Mouse (Mus musculus) midbrain, postnatal 0 days (tissue): ENCODE measurements around the gene Rgr. TPM values are rescaled to one million over a fixed set of nuclear protein-coding genes. Genes with fewer than 3 reads are reported as not detected.

Experiments used
- ATAC-seq: fragments of 200-750 bp; cut with Nextera tagmentation; 2 replicates; pipeline ENCODE4 v1.8.0; 2017; ENCODE audit warnings: moderate number of reproducible peaks, mild to moderate bottlenecking, moderate TSS enrichment, moderate library complexity; ENCODE audit not compliant: low FRiP score
- DNase-seq: peaks from one replicate; pipeline ENCODE4 v3.0.0-alpha.2; 2015; ENCODE audit warnings: low spot score
- H3K27ac ChIP-seq: fragments of 300-500 bp; sonication (generic); 2 replicates; pipeline ENCODE4 v1.5.1; 2014; ENCODE audit warnings: low read depth, mild to moderate bottlenecking, low read length, mixed read lengths
- H3K27me3 ChIP-seq: fragments of 300-500 bp; sonication (generic); 2 replicates; pipeline ENCODE4 v1.6.1; 2014; ENCODE audit warnings: low read length, control low read depth, mixed read lengths; ENCODE audit not compliant: insufficient read depth
- H3K36me3 ChIP-seq: fragments of 300-500 bp; sonication (generic); 2 replicates; pipeline ENCODE4 v1.6.1; 2014; ENCODE audit warnings: low read length, control low read depth, mixed read lengths; ENCODE audit not compliant: insufficient read depth
- H3K4me1 ChIP-seq: fragments of 300-500 bp; sonication (generic); 2 replicates; pipeline ENCODE4 v1.6.1; 2014; ENCODE audit warnings: mild to moderate bottlenecking, control low read depth, antibody characterized with exemption, low read length, mixed read lengths; ENCODE audit not compliant: insufficient read depth
- H3K4me2 ChIP-seq: fragments of 300-500 bp; sonication (generic); 2 replicates; pipeline ENCODE4 v1.6.1; 2014; ENCODE audit warnings: low read depth, mild to moderate bottlenecking, low read length, mixed read lengths; ENCODE audit not compliant: poor library complexity, severe bottlenecking
- H3K4me3 ChIP-seq: fragments of 300-500 bp; sonication (generic); 2 replicates; pipeline ENCODE4 v1.5.1; 2014; ENCODE audit warnings: low read depth, mild to moderate bottlenecking, low read length, moderate library complexity
- H3K9ac ChIP-seq: fragments of 300-500 bp; sonication (generic); replicated peaks from 2 replicates; pipeline ENCODE4 v1.6.1; 2014; ENCODE audit warnings: mild to moderate bottlenecking, low read length, moderate library complexity, mixed read lengths; ENCODE audit not compliant: poor library complexity, severe bottlenecking
- H3K9me3 ChIP-seq: fragments of 300-500 bp; sonication (generic); 2 replicates; pipeline ENCODE4 v1.6.1; 2016; ENCODE audit warnings: low read length, control low read depth
- CTCF ChIP-seq: IDR thresholded peaks from 2 replicates; pipeline ENCODE4 v1.5.1; 2016; ENCODE audit warnings: antibody characterized with exemption, mild to moderate bottlenecking
- WGBS: fragments of 180-500 bp; shearing (Covaris S2); extraction: QIAGEN DNeasy Blood & Tissue Kit; methylation state at CpG from one replicate; pipeline ENCODE4 v1.1.7; 2014; 5-methylcytosine and 5-hydroxymethylcytosine counted together
- polyA plus RNA-seq: library from polyadenylated mRNA; unstranded; fragments of >200 nt; fragmentation: Nextera tagmentation; extraction: Ambion mirVana; gene quantifications from 2 replicates; pipeline ENCODE4 v1.2.1, GENCODE M21; 2015
- total RNA-seq: library from RNA; depleted of rRNA; stranded (reverse); fragments of >200 nt; gene quantifications from 2 replicates; pipeline ENCODE4 v1.2.3, GENCODE M21; 2014

The Rgr gene
- total and polyA plus RNA-seq, 2 experiments from 2014 or later = not detected

GRCm38 (mm10) chr14:37068516-37068915 is 19.8 kb upstream of the Rgr start:
- Histone ChIP-seq H3K9me3 (no peaks in the 10 kb centered on the region), H3K4me3 (no peak overlapping the region), H3K4me1 (no peaks in the 10 kb centered on the region), H3K4me2 (no peak overlapping the region), H3K27me3 (no peaks in the 10 kb centered on the region), H3K9ac (no peak overlapping the region), H3K27ac (no peak overlapping the region), H3K36me3 (no peaks in the 10 kb centered on the region)
- no peak for ATAC-seq
- no peak for DNase-seq
- TF ChIP-seq CTCF = no peak
- WGBS = 22% methylated on average over 9 of the region's 9 CpGs

- Histone ChIP-seq H3K27ac (no peak within 1 kb of the TSS), H3K4me2 (no peak within 1 kb of the TSS), H3K9me3 (no peaks in the 10 kb centered on the region), H3K36me3 (no peaks in the 10 kb centered on the region), H3K9ac (no peak within 1 kb of the TSS), H3K27me3 (no peaks in the 10 kb centered on the region), H3K4me1 (no peaks in the 10 kb centered on the region), H3K4me3 (no peak within 1 kb of the TSS)
- ATAC-seq (no peak), DNase-seq (no peak)
- TF ChIP-seq CTCF = no peak
- 55% methylated on average over 5 of the region's 5 CpGs for WGBS
These were observed 18.9 kb upstream of the Rgr start, which contains the start of gene Lrit2 for GRCm38 (mm10) chr14:37067629-37068028. TSS of gene Lrit2 (plus strand) at chr14:37067929.

GRCm38 (mm10) chr14:37066636-37067035 is 17.9 kb upstream of the Rgr start:
- no peak overlapping the region for H3K4me3 ChIP-seq
- no peak for TF ChIP-seq CTCF
- 53% methylated on average over 2 of the region's 2 CpGs for WGBS
- no peaks in the 10 kb centered on the region for H3K4me1 ChIP-seq
- no peak overlapping the region for H3K4me2 ChIP-seq
- no peaks in the 10 kb centered on the region for H3K27me3 ChIP-seq
- H3K36me3 ChIP-seq = no peaks in the 10 kb centered on the region
- DNase-seq (no peak), ATAC-seq (no peak)
- no peaks in the 10 kb centered on the region for H3K9me3 ChIP-seq
- no peak overlapping the region for H3K9ac ChIP-seq
- no peak overlapping the region for H3K27ac ChIP-seq

- no peaks in the 10 kb centered on the region for H3K9me3 ChIP-seq
- ATAC-seq (no peak), DNase-seq (no peak)
- no peak overlapping the region for H3K27ac ChIP-seq
- peak; percentile 33; the same call in 1 of the 2 replicates for TF ChIP-seq CTCF
- no peak overlapping the region for H3K4me3 ChIP-seq
- 60% methylated on average over 2 of the region's 2 CpGs for WGBS
- H3K9ac ChIP-seq = no peak overlapping the region
- no peak overlapping the region for H3K4me2 ChIP-seq
- no peaks in the 10 kb centered on the region for H3K27me3 ChIP-seq
- H3K4me1 ChIP-seq = no peaks in the 10 kb centered on the region
- no peaks in the 10 kb centered on the region for H3K36me3 ChIP-seq
These were observed 16.1 kb upstream of the Rgr start for GRCm38 (mm10) chr14:37064849-37065248.

GRCm38 (mm10) chr14:37034432-37034831 is 14.3 kb downstream of the Rgr start:
- WGBS = 40% methylated on average over 5 of the region's 5 CpGs
- Histone ChIP-seq H3K9ac (no peak overlapping the region), H3K27me3 (no peaks in the 10 kb centered on the region), H3K36me3 (no peaks in the 10 kb centered on the region), H3K4me2 (no peak overlapping the region), H3K4me1 (no peaks in the 10 kb centered on the region; the same call in 1 of the 2 replicates), H3K9me3 (no peaks in the 10 kb centered on the region), H3K4me3 (no peak overlapping the region), H3K27ac (no peak overlapping the region)
- ATAC-seq = no peak
- peak; percentile 63 for DNase-seq
- TF ChIP-seq CTCF = peak; percentile 66

GRCm38 (mm10) chr14:37033241-37033640 is 15.5 kb downstream of the Rgr start:
- no peak overlapping the region for H3K4me3 ChIP-seq
- H3K4me2 ChIP-seq = no peak overlapping the region
- no peak overlapping the region for H3K9ac ChIP-seq
- peak; percentile 89 for DNase-seq
- H3K27me3 ChIP-seq = no peaks in the 10 kb centered on the region
- H3K36me3 ChIP-seq = no peaks in the 10 kb centered on the region
- no peaks in the 10 kb centered on the region for H3K9me3 ChIP-seq
- H3K4me1 ChIP-seq = no peaks in the 10 kb centered on the region; the same call in 1 of the 2 replicates
- no peak overlapping the region for H3K27ac ChIP-seq
- TF ChIP-seq CTCF = peak; percentile 98
- WGBS = 18% methylated on average over 7 of the region's 7 CpGs
- ATAC-seq = peak; percentile 67
